Mouse (Mus musculus) forebrain, embryonic 12.5 days (tissue): ENCODE measurements around the gene Sumo2. TPM values are rescaled to one million over a fixed set of nuclear protein-coding genes. Genes with fewer than 3 reads are reported as not detected.

Experiments
- ATAC-seq: fragments of 200-750 bp; cut with Nextera tagmentation; 2 replicates; pipeline ENCODE4 v1.8.0; 2017; ENCODE audit warnings: moderate TSS enrichment; ENCODE audit not compliant: low FRiP score
- H3K27ac ChIP-seq: fragments of 300-500 bp; sonication (generic); 2 replicates; pipeline ENCODE4 v1.5.1; 2016; ENCODE audit warnings: mild to moderate bottlenecking
- H3K27me3 ChIP-seq: fragments of 300-500 bp; sonication (generic); 2 replicates; pipeline ENCODE4 v1.6.1; 2016; ENCODE audit warnings: mild to moderate bottlenecking
- H3K36me3 ChIP-seq: fragments of 300-500 bp; sonication (generic); replicated peaks from 2 replicates; pipeline ENCODE4 v1.6.1; 2016; ENCODE audit warnings: mild to moderate bottlenecking
- H3K4me1 ChIP-seq: fragments of 300-500 bp; sonication (generic); 2 replicates; pipeline ENCODE4 v1.6.1; 2016
- H3K4me2 ChIP-seq: fragments of 300-500 bp; sonication (generic); 2 replicates; pipeline ENCODE4 v1.6.1; 2016; ENCODE audit warnings: mild to moderate bottlenecking, moderate library complexity
- H3K4me3 ChIP-seq: fragments of 300-500 bp; sonication (generic); replicated peaks from 2 replicates; pipeline ENCODE4 v1.5.1; 2016; ENCODE audit warnings: mild to moderate bottlenecking
- H3K9ac ChIP-seq: fragments of 300-500 bp; sonication (generic); 2 replicates; pipeline ENCODE4 v1.6.1; 2016; ENCODE audit warnings: mild to moderate bottlenecking
- H3K9me3 ChIP-seq: fragments of 300-500 bp; sonication (generic); 2 replicates; pipeline ENCODE4 v1.6.1; 2016
- WGBS: fragments of 180-500 bp; shearing (Covaris S2); methylation state at CpG from one replicate; pipeline ENCODE4 v1.1.7; 2016; 5-methylcytosine and 5-hydroxymethylcytosine counted together
- polyA plus RNA-seq: library from polyadenylated mRNA; unstranded; fragments of >200 nt; fragmentation: Nextera tagmentation; extraction: Ambion mirVana; gene quantifications from 2 replicates; pipeline ENCODE4 v1.2.1, GENCODE M21; 2016

The Sumo2 gene
- polyA plus RNA-seq, 1 experiment from 2014 or later, result 1,474 TPM

GRCm38 (mm10) chr11:115515021-115515420 is 21.1 kb downstream of the Sumo2 start:
- ATAC-seq, result no peak
- H3K27me3 ChIP-seq, result no peaks in the 10 kb centered on the region
- H3K9me3 ChIP-seq, result no peaks in the 10 kb centered on the region
- no peaks in the 10 kb centered on the region for H3K36me3 ChIP-seq
- peaks cover 29% of the 10 kb centered on the region for H3K4me1 ChIP-seq
- no peak overlapping the region for H3K27ac ChIP-seq
- 77% methylated on average over 6 of the region's 6 CpGs for WGBS
- no peak overlapping the region; the same call in 1 of the 2 replicates for H3K4me2 ChIP-seq
- H3K4me3 ChIP-seq, result no peak overlapping the region
- H3K9ac ChIP-seq, result no peak overlapping the region

- H3K9me3 ChIP-seq, result no peaks in the 10 kb centered on the region
- H3K9ac ChIP-seq, result peak within 1 kb of the TSS; percentile 99
- H3K36me3 ChIP-seq, result no peaks in the 10 kb centered on the region
- peak within 1 kb of the TSS; percentile 86 for H3K27ac ChIP-seq
- peaks cover 34% of the 10 kb centered on the region for H3K4me1 ChIP-seq
- H3K4me3 ChIP-seq, result peak within 1 kb of the TSS; percentile 100
- peak; percentile 98 for ATAC-seq
- peak within 1 kb of the TSS; percentile 73 for H3K4me2 ChIP-seq
- under 1% methylated on average over 24 of the region's 24 CpGs for WGBS
- no peaks in the 10 kb centered on the region for H3K27me3 ChIP-seq
Observed at GRCm38 (mm10) chr11:115514238-115514663, 21.8 kb downstream of the Sumo2 start, which contains the start of gene Jpt1. Gene Jpt1 (minus strand): TSS chr11:115514387.

- peaks cover 39% of the 10 kb centered on the region for H3K4me1 ChIP-seq
- peak overlapping the region; percentile 86 for H3K27ac ChIP-seq
- peak overlapping the region; percentile 100 for H3K4me3 ChIP-seq
- no peaks in the 10 kb centered on the region for H3K9me3 ChIP-seq
- H3K36me3 ChIP-seq, result no peaks in the 10 kb centered on the region
- under 1% methylated on average over 55 of the region's 57 CpGs for WGBS
- H3K27me3 ChIP-seq, result no peaks in the 10 kb centered on the region
- H3K9ac ChIP-seq, result peak overlapping the region; percentile 99
- ATAC-seq, result peak; percentile 65
- H3K4me2 ChIP-seq, result peak overlapping the region; percentile 73
Observed at GRCm38 (mm10) chr11:115513271-115514237, 22.5 kb downstream of the Sumo2 start.

- no peak for ATAC-seq
- WGBS, result 17% methylated on average over 8 of the region's 8 CpGs
- Histone ChIP-seq H3K4me2 (peak overlapping the region; percentile 73), H3K9ac (peak overlapping the region; percentile 99), H3K27ac (peak overlapping the region; percentile 86), H3K9me3 (no peaks in the 10 kb centered on the region), H3K4me3 (peak overlapping the region; percentile 100), H3K36me3 (no peaks in the 10 kb centered on the region), H3K4me1 (peaks cover 48% of the 10 kb centered on the region), H3K27me3 (no peaks in the 10 kb centered on the region)
Observed at GRCm38 (mm10) chr11:115512407-115513183, 23.5 kb downstream of the Sumo2 start.

DNA sequence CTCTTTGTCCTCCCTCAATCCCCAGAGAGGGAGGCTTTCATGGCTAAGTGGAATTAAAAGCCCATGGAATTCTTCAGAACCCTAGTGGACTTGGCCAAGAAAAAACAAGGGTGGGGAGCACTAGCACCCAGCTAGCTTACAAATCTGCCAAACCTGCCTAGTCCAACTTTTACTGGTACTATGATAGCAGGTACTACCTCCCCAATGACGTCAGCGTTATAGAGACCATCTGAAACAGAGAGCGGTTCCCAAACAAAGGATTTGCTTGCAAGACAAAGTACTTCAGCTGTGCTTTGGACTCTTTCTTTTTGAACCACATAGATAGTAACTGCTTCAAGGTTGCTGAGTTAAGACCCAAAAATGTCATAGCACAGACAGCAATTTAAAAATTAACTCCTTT is 24.1 kb downstream of the Sumo2 start:
- peak overlapping the region; percentile 100 for H3K4me3 ChIP-seq
- H3K27ac ChIP-seq, result peak overlapping the region; percentile 86; the same call in 1 of the 2 replicates
- no peaks in the 10 kb centered on the region for H3K27me3 ChIP-seq
- H3K4me1 ChIP-seq, result peaks cover 54% of the 10 kb centered on the region
- H3K4me2 ChIP-seq, result peak overlapping the region; percentile 73
- H3K9me3 ChIP-seq, result no peaks in the 10 kb centered on the region
- no peak for ATAC-seq
- H3K36me3 ChIP-seq, result 0 out of 2 replicates have a peak, but pooled peaks cover 4% of the 10 kb centered on the region
- 34% methylated on average over 3 of the region's 3 CpGs for WGBS
- H3K9ac ChIP-seq, result peak overlapping the region; percentile 99

- Histone ChIP-seq H3K27ac (peak overlapping the region; percentile 86; the same call in 1 of the 2 replicates), H3K4me2 (peak overlapping the region; percentile 73), H3K27me3 (no peaks in the 10 kb centered on the region), H3K36me3 (0 out of 2 replicates have a peak, but pooled peaks cover 13% of the 10 kb centered on the region), H3K4me3 (peak overlapping the region; percentile 100), H3K4me1 (peaks cover 62% of the 10 kb centered on the region), H3K9me3 (no peaks in the 10 kb centered on the region), H3K9ac (peak overlapping the region; percentile 99)
- no peak for ATAC-seq
- WGBS, result 68% methylated on average over 2 of the region's 2 CpGs
Observed at GRCm38 (mm10) chr11:115511121-115511520, 25.0 kb downstream of the Sumo2 start.

DNA sequence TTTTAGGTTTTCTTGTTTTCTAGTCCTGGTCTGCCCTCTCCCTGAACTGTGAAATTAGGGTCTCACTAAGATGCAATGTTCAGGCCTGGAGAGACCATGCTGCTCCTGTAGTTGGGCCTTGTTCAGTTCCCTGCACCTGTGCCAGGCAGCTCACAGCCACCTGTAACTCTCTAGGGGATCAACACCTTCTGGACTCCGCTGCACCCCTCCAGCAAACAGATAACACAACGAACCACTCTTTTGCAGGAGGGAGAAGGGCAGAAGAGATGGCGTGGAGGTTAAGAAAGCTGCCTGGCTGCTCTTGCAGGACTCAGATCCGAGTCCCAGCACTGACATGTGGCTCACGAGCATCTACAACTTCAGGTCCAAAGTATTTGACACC is 25.6 kb downstream of the Sumo2 start:
- Histone ChIP-seq H3K9ac (peak overlapping the region; percentile 99), H3K4me3 (peak overlapping the region; percentile 100), H3K27me3 (no peaks in the 10 kb centered on the region), H3K9me3 (no peaks in the 10 kb centered on the region), H3K27ac (peak overlapping the region; percentile 57), H3K4me1 (peaks cover 67% of the 10 kb centered on the region), H3K36me3 (0 out of 2 replicates have a peak, but pooled peaks cover 14% of the 10 kb centered on the region), H3K4me2 (peak overlapping the region; percentile 73)
- 53% methylated on average over 5 of the region's 5 CpGs for WGBS
- ATAC-seq, result no peak

DNA sequence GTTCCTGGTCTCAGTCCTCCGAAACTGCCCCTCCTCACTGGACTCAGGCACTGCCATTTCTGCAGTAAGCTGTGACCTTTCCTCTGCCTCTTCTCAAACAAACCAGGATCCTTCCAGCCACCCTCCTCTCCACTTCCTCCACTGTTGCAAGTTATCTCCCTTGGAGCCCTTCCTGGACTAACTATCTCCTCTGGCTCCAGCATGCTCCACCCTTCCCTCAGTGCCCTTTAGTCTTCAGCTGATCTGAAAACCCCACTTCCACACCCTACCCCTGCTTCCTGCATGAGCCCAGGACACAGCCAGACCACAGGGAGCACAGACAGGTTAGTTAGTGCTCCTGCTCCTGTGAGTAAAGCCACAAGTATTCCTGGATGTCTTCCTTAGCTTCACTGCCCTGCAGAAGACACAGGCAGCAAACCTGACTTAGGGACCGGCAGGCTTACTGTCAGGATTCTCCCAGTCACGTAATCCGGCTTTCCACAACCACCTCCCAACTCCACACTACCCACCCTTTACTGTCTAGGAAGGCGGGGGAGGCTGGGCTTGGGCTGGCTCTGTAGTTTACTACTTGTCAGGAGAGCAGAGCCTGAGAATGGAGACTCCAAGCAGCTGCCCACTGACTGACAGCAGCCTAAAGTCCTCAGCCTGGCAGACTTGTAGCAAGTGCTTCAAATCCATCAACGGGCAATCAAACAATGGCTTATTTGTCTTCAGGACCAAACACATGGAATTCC is 26.1 kb downstream of the Sumo2 start:
- Histone ChIP-seq H3K27ac (peak overlapping the region; percentile 57), H3K4me1 (peaks cover 69% of the 10 kb centered on the region), H3K9me3 (no peaks in the 10 kb centered on the region), H3K9ac (peak overlapping the region; percentile 99), H3K36me3 (peaks cover 18% of the 10 kb centered on the region), H3K27me3 (no peaks in the 10 kb centered on the region), H3K4me2 (peak overlapping the region; percentile 73), H3K4me3 (peak overlapping the region; percentile 100)
- 44% methylated on average over 6 of the region's 6 CpGs for WGBS
- ATAC-seq, result no peak

DNA sequence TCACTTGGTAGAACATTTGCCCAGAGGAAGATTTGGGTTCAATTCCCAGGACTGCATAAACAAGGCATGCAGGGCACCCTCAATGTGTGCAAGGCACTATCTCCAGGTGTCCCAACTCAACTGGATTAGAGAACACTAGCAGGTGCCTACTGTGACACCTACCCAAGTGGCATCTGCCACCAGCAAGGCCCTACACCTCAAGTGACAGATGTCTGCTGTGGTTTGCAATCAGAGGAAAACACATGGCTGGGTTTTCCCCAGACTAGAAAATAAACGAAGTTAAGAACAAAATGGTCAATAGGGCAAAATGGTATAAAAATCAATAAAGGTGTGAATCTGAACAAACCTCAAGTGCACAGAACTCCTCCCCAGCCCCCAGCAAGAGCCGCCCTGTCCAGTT is 28.0 kb downstream of the Sumo2 start:
- H3K27me3 ChIP-seq, result no peaks in the 10 kb centered on the region
- no peaks in the 10 kb centered on the region for H3K9me3 ChIP-seq
- no peak overlapping the region for H3K9ac ChIP-seq
- no peak overlapping the region for H3K4me3 ChIP-seq
- H3K27ac ChIP-seq, result no peak overlapping the region
- H3K36me3 ChIP-seq, result peaks cover 30% of the 10 kb centered on the region
- no peak for ATAC-seq
- H3K4me1 ChIP-seq, result peaks cover 67% of the 10 kb centered on the region
- whole genome bisulfite sequencing, result 93% methylated on average over 2 of the region's 2 CpGs
- H3K4me2 ChIP-seq, result no peak overlapping the region

DNA sequence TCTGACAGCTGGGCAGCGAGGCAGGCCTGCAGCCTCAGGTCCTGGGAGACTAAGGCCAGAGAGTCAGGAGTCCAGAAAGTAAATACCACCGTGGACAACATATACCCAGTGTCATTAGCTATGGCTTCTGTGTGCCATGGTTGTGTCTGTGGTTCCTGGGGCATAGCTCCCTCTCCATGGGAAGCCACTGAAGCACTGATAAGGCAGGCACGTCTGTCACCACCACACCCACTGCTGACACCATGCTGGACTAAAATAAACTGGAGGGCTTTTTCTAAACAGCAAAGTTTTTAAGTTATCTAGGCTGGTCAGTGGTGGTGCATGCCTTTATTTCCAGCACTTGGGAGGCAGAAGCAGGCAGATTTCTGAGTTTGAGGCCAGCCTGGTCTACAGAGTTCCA is 29.5 kb downstream of the Sumo2 start:
- H3K9ac ChIP-seq, result no peak overlapping the region
- peaks cover 43% of the 10 kb centered on the region for H3K36me3 ChIP-seq
- peaks cover 57% of the 10 kb centered on the region for H3K4me1 ChIP-seq
- no peak overlapping the region for H3K4me2 ChIP-seq
- 85% methylated on average over 3 of the region's 3 CpGs for WGBS
- H3K27me3 ChIP-seq, result no peaks in the 10 kb centered on the region
- H3K9me3 ChIP-seq, result no peaks in the 10 kb centered on the region
- H3K4me3 ChIP-seq, result no peak overlapping the region
- no peak for ATAC-seq
- H3K27ac ChIP-seq, result no peak overlapping the region

GRCm38 (mm10) chr11:115502636-115503035 is 33.4 kb downstream of the Sumo2 start:
- no peaks in the 10 kb centered on the region for H3K9me3 ChIP-seq
- H3K36me3 ChIP-seq, result peaks cover 80% of the 10 kb centered on the region
- WGBS, result 96% methylated on average over 6 of the region's 6 CpGs
- ATAC-seq, result no peak
- H3K4me2 ChIP-seq, result no peak overlapping the region
- no peak overlapping the region for H3K9ac ChIP-seq
- peaks cover 23% of the 10 kb centered on the region for H3K4me1 ChIP-seq
- H3K27ac ChIP-seq, result no peak overlapping the region
- H3K4me3 ChIP-seq, result no peak overlapping the region
- H3K27me3 ChIP-seq, result no peaks in the 10 kb centered on the region
